Mouse (Mus musculus) megakaryocyte, embryonic 14.5 days (primary cell): ENCODE results near the gene Gm38394. TPM values are rescaled to one million over a fixed set of nuclear protein-coding genes. Genes with fewer than 3 reads are reported as not detected.
"Not testable (repeated sequence)": the region's sequence is repeated elsewhere in the genome, so short reads cannot be mapped to it uniquely, and the experiment has no call there.

Source experiments
- H3K27me3 ChIP-seq: replicated peaks from 2 replicates; pipeline ENCODE3; 2012; ENCODE audit warnings: inconsistent platforms
- H3K36me3 ChIP-seq: replicated peaks from 2 replicates; pipeline ENCODE3; 2012; ENCODE audit warnings: low read length, inconsistent platforms, mixed read lengths
- H3K4me1 ChIP-seq: 2 replicates; pipeline ENCODE4 v1.6.1; 2012; ENCODE audit warnings: inconsistent platforms
- H3K4me3 ChIP-seq: replicated peaks from 2 replicates; pipeline ENCODE3; 2012; ENCODE audit warnings: moderate library complexity, mild to moderate bottlenecking, inconsistent platforms
- H3K9me3 ChIP-seq: 2 replicates; pipeline ENCODE4 v1.6.1; 2012; ENCODE audit warnings: inconsistent platforms
- FLI1 ChIP-seq: IDR thresholded peaks from 2 replicates; pipeline ENCODE4 v1.6.1; 2012; ENCODE audit warnings: low read length, inconsistent platforms, mixed read lengths
- GATA1 ChIP-seq: IDR thresholded peaks from 3 replicates; pipeline ENCODE4 v1.6.1; 2012; ENCODE audit warnings: mixed read lengths, low read length, inconsistent platforms, borderline replicate concordance
- polyA plus RNA-seq: library from polyadenylated mRNA; stranded (reverse); fragments of >175 nt; gene quantifications from 2 replicates; pipeline ENCODE4 v1.2.3, GENCODE M21; 2012; ENCODE audit warnings: low replicate concordance; ENCODE audit not compliant: insufficient read depth

The Gm38394 gene
- polyA plus RNA-seq = 0.46 and 1.00 TPM in 2 replicates

DNA sequence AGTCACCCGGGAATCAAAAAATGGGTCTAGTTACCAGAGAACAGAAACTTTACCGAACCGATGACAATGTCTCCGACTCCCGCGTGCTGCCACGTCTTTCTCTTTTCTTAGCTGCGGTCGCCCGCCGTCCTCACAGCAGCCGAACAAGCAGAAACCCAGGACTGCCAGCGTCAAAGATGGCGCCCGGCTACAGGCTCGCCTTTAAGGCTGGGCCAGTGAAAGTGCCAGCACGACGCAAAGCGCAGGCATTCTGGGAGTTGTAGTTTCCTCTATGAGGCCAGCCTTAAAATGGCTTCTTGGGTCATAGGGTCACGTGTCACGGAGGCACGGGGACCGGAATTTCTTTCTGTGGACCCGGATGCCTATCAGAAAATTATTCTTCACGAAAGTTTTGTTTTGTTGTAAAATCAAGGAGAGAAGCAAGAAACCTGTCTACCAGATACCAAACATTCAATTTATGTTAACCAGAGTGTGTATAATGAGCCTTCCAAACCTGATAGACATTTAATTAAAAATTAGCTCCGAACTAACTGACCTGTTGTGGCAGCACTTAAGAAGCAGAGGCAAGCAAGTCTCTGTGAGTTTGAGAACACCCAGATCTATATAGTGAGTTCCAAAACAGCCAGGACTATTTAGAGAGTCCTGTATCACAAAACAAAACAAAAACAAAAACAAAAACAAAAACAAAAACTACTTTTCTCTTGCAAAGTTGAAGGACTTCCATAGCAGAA, at the start of gene Gm38394:
TSS of gene Gm38394 (minus strand) at position 116 of the 731 bp plus-strand sequence.
- Histone ChIP-seq H3K4me1 (peaks cover 55% of the 10 kb centered on the region), H3K4me3 (peak within 1 kb of the TSS; percentile 94), H3K27me3 (no peaks in the 10 kb centered on the region), H3K9me3 (no peaks in the 10 kb centered on the region), H3K36me3 (peaks cover 36% of the 10 kb centered on the region)
- no peak for TF ChIP-seq FLI1
- no peak for TF ChIP-seq GATA1

DNA sequence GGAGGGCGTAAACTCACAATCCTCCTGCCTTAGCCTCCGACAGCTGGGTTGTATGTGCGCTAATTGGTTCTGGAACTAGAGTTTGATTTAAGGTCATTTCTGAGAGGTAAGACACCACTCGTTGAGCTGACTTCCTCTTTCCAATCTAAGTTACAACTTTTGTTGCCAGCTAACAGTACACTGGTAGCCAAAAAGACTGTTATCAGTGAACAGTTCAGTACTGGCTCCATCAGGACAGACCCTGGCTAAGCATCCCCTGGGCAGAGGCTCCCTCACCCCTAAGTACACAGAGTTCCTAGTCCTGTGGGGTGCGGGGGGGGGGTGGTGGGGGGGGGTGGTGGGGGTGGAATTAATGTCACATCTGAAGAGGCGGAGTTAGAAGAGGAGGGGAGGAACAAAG, 49.8 kb upstream of the Gm38394 start:
- no peaks in the 10 kb centered on the region for H3K9me3 ChIP-seq
- H3K27me3 ChIP-seq = no peaks in the 10 kb centered on the region
- TF ChIP-seq FLI1 (no peak), GATA1 (no peak)
- peaks cover 74% of the 10 kb centered on the region for H3K36me3 ChIP-seq
- H3K4me3 ChIP-seq = no peak overlapping the region
- H3K4me1 ChIP-seq = no peaks in the 10 kb centered on the region

GRCm38 (mm10) chr1:133709292-133709691, 48.2 kb upstream of the Gm38394 start:
- Histone ChIP-seq H3K27me3 (no peaks in the 10 kb centered on the region), H3K9me3 (no peaks in the 10 kb centered on the region), H3K4me3 (no peak overlapping the region), H3K4me1 (no peaks in the 10 kb centered on the region), H3K36me3 (peaks cover 68% of the 10 kb centered on the region)
- TF ChIP-seq GATA1 (no peak), FLI1 (no peak)

DNA sequence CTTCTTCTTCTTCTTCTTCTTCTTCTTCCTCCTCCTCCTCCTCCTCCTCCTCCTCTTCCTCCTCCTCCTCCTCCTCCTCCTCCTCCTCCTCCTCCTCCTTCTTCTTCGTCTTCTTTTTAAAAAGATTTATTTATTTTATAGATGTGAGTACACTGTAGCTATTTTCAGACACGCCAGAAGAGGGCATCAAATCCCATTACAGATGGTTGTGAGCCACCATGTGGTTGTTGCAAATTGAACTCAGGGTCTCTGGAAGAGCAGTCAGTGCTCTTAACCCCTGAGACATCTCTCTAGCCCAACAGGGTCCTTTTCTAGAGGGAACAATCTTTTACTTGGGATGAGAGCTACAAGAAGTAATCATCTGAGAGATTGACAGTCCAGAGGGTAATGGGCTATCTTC, 40.7 kb upstream of the Gm38394 start:
- H3K9me3 ChIP-seq, H3K4me3 ChIP-seq, H3K27me3 ChIP-seq, H3K4me1 ChIP-seq: not testable (repeated sequence)
- peaks cover 29% of the 10 kb centered on the region for H3K36me3 ChIP-seq

DNA sequence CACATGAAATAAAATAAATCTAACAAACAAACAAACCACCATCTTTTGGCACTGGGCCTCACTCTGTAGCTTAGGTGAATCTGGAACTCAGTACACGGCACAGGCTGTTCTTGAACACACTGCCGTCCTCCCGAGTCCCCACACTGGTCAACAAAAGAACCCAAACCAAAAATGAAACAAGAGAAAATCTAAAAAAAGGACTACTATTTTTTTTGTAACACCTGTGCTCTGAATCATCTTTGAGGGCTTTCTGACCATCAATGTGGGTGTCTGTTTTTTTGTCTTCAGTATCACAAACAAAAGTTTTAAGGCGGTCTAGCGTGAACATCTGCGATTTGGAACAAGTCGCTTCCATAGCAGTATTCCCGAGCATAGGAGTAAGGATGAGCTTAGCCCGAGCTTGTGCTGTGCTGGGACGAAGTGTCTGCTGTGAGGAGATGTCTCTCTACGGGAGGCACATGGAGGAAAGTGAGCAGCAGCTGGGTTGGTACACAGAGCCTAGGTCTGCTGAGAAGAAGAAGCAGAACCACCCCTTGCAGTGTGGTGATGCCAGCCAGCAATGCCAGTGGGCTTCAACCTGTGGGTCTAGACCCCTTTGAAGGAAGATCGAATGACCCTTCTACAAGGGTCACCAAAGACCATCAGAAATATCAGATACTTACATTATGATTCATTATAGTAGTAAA, 37.0 kb upstream of the Gm38394 start:
- peaks cover 30% of the 10 kb centered on the region for H3K4me1 ChIP-seq
- H3K9me3 ChIP-seq = no peaks in the 10 kb centered on the region
- H3K36me3 ChIP-seq = peaks cover 5% of the 10 kb centered on the region
- H3K27me3 ChIP-seq = no peaks in the 10 kb centered on the region
- TF ChIP-seq GATA1 = no peak
- TF ChIP-seq FLI1 = no peak
- H3K4me3 ChIP-seq = no peak overlapping the region

- H3K27me3 ChIP-seq = no peaks in the 10 kb centered on the region
- no peak for TF ChIP-seq FLI1
- no peak for TF ChIP-seq GATA1
- H3K4me3 ChIP-seq = no peak overlapping the region
- H3K9me3 ChIP-seq = no peaks in the 10 kb centered on the region
- peaks cover 35% of the 10 kb centered on the region for H3K4me1 ChIP-seq
- H3K36me3 ChIP-seq = no peaks in the 10 kb centered on the region
Observed at GRCm38 (mm10) chr1:133695901-133696300, 34.8 kb upstream of the Gm38394 start.

DNA sequence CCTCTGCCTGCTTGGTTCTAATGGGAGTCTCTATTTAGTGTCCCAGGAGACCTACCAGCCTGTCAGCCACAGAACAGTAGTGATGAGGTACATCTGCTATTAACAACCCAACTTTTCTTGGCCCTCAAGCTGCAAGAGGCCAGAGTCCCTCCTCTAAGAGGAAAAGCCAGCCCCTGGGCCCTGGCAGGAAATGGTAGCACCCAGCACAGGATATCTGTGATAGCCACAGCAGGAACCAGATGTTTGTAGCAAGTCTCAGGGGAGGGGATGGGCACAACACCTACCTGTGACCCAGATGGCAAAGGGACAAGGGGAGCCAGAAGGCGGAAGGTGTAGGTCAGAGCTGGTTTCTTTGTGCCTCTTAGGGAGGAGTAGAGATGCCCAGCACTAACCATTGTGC, 33.8 kb upstream of the Gm38394 start:
- Histone ChIP-seq H3K4me3 (peak overlapping the region; percentile 48), H3K9me3 (no peaks in the 10 kb centered on the region), H3K4me1 (peaks cover 43% of the 10 kb centered on the region), H3K27me3 (no peaks in the 10 kb centered on the region), H3K36me3 (no peaks in the 10 kb centered on the region)
- TF ChIP-seq FLI1 (no peak), GATA1 (no peak)

DNA sequence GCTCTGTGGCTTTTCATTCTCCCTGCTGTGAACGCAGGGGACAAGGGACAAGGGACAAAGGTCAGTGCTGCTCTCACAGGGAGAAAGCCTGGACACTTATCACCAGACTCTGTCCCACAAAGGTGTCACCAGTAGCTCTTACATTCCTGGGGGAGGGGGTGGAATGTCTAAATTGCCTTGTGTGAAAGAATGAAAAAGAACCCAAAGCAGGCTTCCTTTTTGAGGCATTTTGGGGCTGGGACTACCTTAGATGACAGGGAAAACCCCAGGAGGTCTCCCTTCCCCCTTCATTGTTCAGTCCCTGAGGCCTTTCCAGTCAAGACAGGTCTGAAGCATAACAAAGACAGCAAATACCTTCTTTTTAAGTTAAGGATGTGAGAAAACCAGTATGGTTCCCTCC, 33.2 kb upstream of the Gm38394 start:
- TF ChIP-seq FLI1 (no peak), GATA1 (no peak)

DNA sequence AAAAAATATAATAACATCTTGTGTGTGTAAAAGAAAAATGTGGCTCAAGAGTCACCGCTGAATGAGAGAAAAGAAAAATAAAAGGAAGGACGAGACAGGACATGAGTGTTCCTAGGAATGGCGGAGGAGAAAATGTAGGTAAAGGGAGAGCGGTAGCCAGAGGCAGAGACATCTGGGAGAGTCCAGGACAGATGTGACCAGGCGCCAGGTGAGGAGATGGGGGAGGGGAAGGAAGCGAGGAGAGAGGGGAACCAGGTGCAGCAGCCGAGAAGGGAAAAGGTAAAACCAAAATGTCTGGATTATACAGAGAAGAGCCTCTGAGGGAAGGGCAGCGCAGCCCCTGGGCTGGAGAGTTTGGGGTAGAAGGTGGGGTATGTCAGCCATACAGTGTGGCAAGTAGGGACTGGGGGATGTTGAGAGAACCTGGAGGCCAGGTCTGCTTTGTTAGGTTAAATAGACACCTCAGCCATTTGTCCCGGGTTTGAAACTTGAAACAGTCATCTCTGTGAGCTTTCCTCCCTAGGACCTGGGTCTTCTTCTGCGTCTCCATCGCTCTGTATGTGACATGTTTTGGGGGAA, 32.5 kb upstream of the Gm38394 start:
- Histone ChIP-seq H3K9me3 (no peaks in the 10 kb centered on the region), H3K27me3 (no peaks in the 10 kb centered on the region), H3K4me3 (no peak overlapping the region), H3K36me3 (no peaks in the 10 kb centered on the region), H3K4me1 (peaks cover 53% of the 10 kb centered on the region)
- TF ChIP-seq GATA1 (no peak), FLI1 (no peak)

More for the DNA sequence above, 33.2 kb upstream of the Gm38394 start:
- peaks cover 48% of the 10 kb centered on the region for H3K4me1 ChIP-seq
- no peak overlapping the region for H3K4me3 ChIP-seq
- no peaks in the 10 kb centered on the region for H3K9me3 ChIP-seq
- H3K36me3 ChIP-seq = no peaks in the 10 kb centered on the region
- no peaks in the 10 kb centered on the region for H3K27me3 ChIP-seq

DNA sequence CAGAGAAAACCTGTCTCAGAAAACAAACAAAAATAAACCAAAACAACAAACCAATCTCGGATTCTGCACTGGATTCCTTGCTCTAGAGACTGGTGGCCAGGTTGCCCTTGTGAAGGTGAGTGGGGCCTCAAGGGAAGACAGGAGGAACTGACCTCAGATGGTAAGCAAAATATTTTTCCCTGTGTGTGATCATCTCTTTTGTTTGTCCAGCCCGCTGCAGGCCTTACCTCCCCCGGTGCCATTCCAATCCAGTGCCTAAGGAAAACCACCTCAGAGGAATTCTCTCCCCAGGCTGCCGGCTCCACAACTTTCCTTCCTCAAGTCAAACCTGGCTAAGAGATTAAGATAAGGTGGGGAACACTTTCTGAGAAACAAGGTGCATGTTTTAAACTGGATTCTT, 31.1 kb upstream of the Gm38394 start:
- TF ChIP-seq FLI1 (no peak), GATA1 (no peak)
- no peaks in the 10 kb centered on the region for H3K27me3 ChIP-seq
- H3K36me3 ChIP-seq = no peaks in the 10 kb centered on the region

More for the DNA sequence above, 31.1 kb upstream of the Gm38394 start:
- H3K4me1 ChIP-seq = peaks cover 54% of the 10 kb centered on the region
- H3K9me3 ChIP-seq = no peaks in the 10 kb centered on the region
- no peak overlapping the region for H3K4me3 ChIP-seq
